Mouse (Mus musculus) bone marrow, adult 2 months (tissue): Measurements from ENCODE around the gene Gm42906.

Experiments used
- CTCF ChIP-seq: fragments of 200-500 bp; IDR thresholded peaks from 2 replicates; pipeline ENCODE4 v1.5.1; 2011; ENCODE audit warnings: low read length, control low read depth; ENCODE audit not compliant: control insufficient read depth, insufficient read depth
- POLR2A ChIP-seq: fragments of 200-500 bp; IDR thresholded peaks from 2 replicates; pipeline ENCODE4 v1.6.1; 2011; ENCODE audit warnings: low read depth, mild to moderate bottlenecking, control low read depth, low read length, borderline replicate concordance; ENCODE audit not compliant: control insufficient read depth

DNA sequence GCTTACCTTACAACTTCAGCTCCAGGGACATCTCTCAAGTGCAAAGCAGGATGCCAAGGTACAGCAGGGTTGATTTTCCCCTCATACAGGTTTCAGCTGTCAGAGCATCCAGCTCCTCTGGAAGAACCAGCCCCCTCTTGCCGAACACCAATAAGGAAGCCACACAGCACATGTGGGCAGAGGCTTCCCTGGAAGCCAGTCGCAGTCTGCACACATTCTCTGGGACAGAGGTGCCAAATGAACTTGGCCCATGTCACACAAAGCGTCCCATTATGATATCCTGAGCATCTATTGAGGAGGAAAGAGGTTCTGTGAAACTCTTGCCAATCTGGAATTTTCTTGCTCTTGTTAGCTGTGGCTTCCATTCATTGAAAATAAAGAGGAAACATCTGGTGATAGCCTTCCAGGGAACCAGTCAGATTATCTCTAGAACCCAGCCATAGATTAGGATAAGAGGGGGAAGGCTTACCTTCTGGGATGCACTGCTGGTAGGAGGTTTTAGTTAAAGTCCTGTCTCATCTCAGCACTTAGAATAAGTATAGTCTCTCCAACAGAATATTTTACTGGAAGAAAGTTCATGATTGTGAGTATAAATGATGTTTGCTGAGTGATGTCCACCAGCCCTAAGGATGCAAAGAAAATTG is at the start of gene Gm42906:
- TF ChIP-seq CTCF = no peak
- no peak for TF ChIP-seq POLR2A
